Mouse (Mus musculus): ENCODE data around the gene Cenpn. TPM values are rescaled to one million over a fixed set of nuclear protein-coding genes. Genes with fewer than 3 reads are reported as not detected.

The Cenpn gene
- polyA plus RNA-seq, 1 experiment: 9.2 TPM

GRCm38 (mm10) chr8:116875798-116876450, 45.6 kb upstream of the Cenpn start:
- TF ChIP-seq TCF3 (IDR thresholded peaks at IDR 0.05; ENCODE audit: insufficient read length, low read depth): no peak
- TF ChIP-seq E2F4 (IDR thresholded peaks at IDR 0.05; ENCODE audit: insufficient read depth): no peak
- no peak for TF ChIP-seq MYOG (IDR thresholded peaks at IDR 0.05; ENCODE audit: control insufficient read depth in 1 of 3, insufficient read depth in 1 of 3, insufficient read length in 2 of 3, low read depth in 2 of 3)
- no peak for TF ChIP-seq USF1 (IDR thresholded peaks at IDR 0.05; ENCODE audit: low read depth)
- H3K36me3 ChIP-seq (ENCODE audit: control insufficient read depth, insufficient read depth): no peaks in the 10 kb centered on the region
- H3K4me2 ChIP-seq (ENCODE audit: low read depth): no peak overlapping the region
- H3ac ChIP-seq (ENCODE audit: control insufficient read depth, insufficient read length): no peak overlapping the region
- H3K4me3 ChIP-seq: no peak overlapping the region
- no peaks in the 10 kb centered on the region for H3K27me3 ChIP-seq (ENCODE audit: control insufficient read depth, insufficient read depth, insufficient read length)
- H3K79me2 ChIP-seq (ENCODE audit: control insufficient read depth, insufficient read depth): no peaks in the 10 kb centered on the region

- Histone ChIP-seq H3ac (ENCODE audit: control insufficient read depth, insufficient read length) (no peak overlapping the region), H3K27me3 (ENCODE audit: control insufficient read depth, insufficient read depth, insufficient read length) (no peaks in the 10 kb centered on the region), H3K4me2 (ENCODE audit: low read depth) (no peak overlapping the region), H3K36me3 (ENCODE audit: control insufficient read depth, insufficient read depth) (no peaks in the 10 kb centered on the region), H3K4me3 (no peak overlapping the region), H3K79me2 (ENCODE audit: control insufficient read depth, insufficient read depth) (no peaks in the 10 kb centered on the region)
- TF ChIP-seq REST (IDR thresholded peaks at IDR 0.05; ENCODE audit: insufficient read depth, insufficient read length): no peak
- TF ChIP-seq E2F4 (IDR thresholded peaks at IDR 0.05; ENCODE audit: insufficient read depth): no peak
- TF ChIP-seq TCF12 (IDR thresholded peaks at IDR 0.05; ENCODE audit: insufficient read depth, poor library complexity, severe bottlenecking): no peak
- no peak for TF ChIP-seq MAX (IDR thresholded peaks at IDR 0.05; ENCODE audit: low read depth)
- TF ChIP-seq MYOD1 (IDR thresholded peaks at IDR 0.05; ENCODE audit: control insufficient read depth in 1 of 3, insufficient read length in 2 of 3, low read depth in 2 of 3): no peak
These were observed 40.1 kb upstream of the Cenpn start for GRCm38 (mm10) chr8:116881396-116881795.

- no peaks in the 10 kb centered on the region for H3K36me3 ChIP-seq (ENCODE audit: control insufficient read depth, insufficient read depth)
- H3K79me2 ChIP-seq (ENCODE audit: control insufficient read depth, insufficient read depth): no peaks in the 10 kb centered on the region
- H3ac ChIP-seq (ENCODE audit: control insufficient read depth, insufficient read length): no peak overlapping the region
- no peak overlapping the region for H3K4me3 ChIP-seq
- H3K4me2 ChIP-seq (ENCODE audit: low read depth): no peak overlapping the region
- TF ChIP-seq POLR2A (IDR thresholded peaks at IDR 0.05; ENCODE audit: insufficient read length, low read depth): no peak
- no peak for TF ChIP-seq USF1 (IDR thresholded peaks at IDR 0.05; ENCODE audit: low read depth)
- no peak for TF ChIP-seq E2F4 (IDR thresholded peaks at IDR 0.05; ENCODE audit: insufficient read depth)
- TF ChIP-seq MYOG (IDR thresholded peaks at IDR 0.05; ENCODE audit: control insufficient read depth in 1 of 3, insufficient read depth in 1 of 3, insufficient read length in 2 of 3, low read depth in 2 of 3): no peak
- TF ChIP-seq POLR2AphosphoS2 (IDR thresholded peaks at IDR 0.05; ENCODE audit: insufficient read length, low read depth): no peak
- no peak for TF ChIP-seq TCF3 (IDR thresholded peaks at IDR 0.05; ENCODE audit: insufficient read length, low read depth)
- no peak for TF ChIP-seq SRF (IDR thresholded peaks at IDR 0.05; ENCODE audit: control insufficient read depth, insufficient read length, low read depth)
- TF ChIP-seq CEBPB (IDR thresholded peaks at IDR 0.05; ENCODE audit: insufficient read depth, poor library complexity, severe bottlenecking): no peak
- no peak for TF ChIP-seq REST (IDR thresholded peaks at IDR 0.05; ENCODE audit: insufficient read depth, insufficient read length)
- TF ChIP-seq MAX (IDR thresholded peaks at IDR 0.05; ENCODE audit: low read depth): no peak
- TF ChIP-seq TCF12 (IDR thresholded peaks at IDR 0.05; ENCODE audit: insufficient read depth, poor library complexity, severe bottlenecking): no peak
- TF ChIP-seq MYOD1 (IDR thresholded peaks at IDR 0.05; ENCODE audit: control insufficient read depth in 1 of 3, insufficient read length in 2 of 3, low read depth in 2 of 3): no peak
- no peaks in the 10 kb centered on the region for H3K27me3 ChIP-seq (ENCODE audit: control insufficient read depth, insufficient read depth, insufficient read length)
These were observed 33.7 kb upstream of the Cenpn start for GRCm38 (mm10) chr8:116887813-116888212.

GRCm38 (mm10) chr8:116891446-116891845, 30.1 kb upstream of the Cenpn start:
- TF ChIP-seq MYOD1 (IDR thresholded peaks at IDR 0.05; ENCODE audit: control insufficient read depth in 1 of 3, insufficient read length in 2 of 3, low read depth in 2 of 3) (no peak), MAX (IDR thresholded peaks at IDR 0.05; ENCODE audit: low read depth) (no peak), USF1 (IDR thresholded peaks at IDR 0.05; ENCODE audit: low read depth) (no peak), TCF12 (IDR thresholded peaks at IDR 0.05; ENCODE audit: insufficient read depth, poor library complexity, severe bottlenecking) (no peak), POLR2AphosphoS2 (IDR thresholded peaks at IDR 0.05; ENCODE audit: insufficient read length, low read depth) (no peak), POLR2A (IDR thresholded peaks at IDR 0.05; ENCODE audit: insufficient read length, low read depth) (no peak), SRF (IDR thresholded peaks at IDR 0.05; ENCODE audit: control insufficient read depth, insufficient read length, low read depth) (no peak), CEBPB (IDR thresholded peaks at IDR 0.05; ENCODE audit: insufficient read depth, poor library complexity, severe bottlenecking) (no peak), MYOG (IDR thresholded peaks at IDR 0.05; ENCODE audit: control insufficient read depth in 1 of 3, insufficient read depth in 1 of 3, insufficient read length in 2 of 3, low read depth in 2 of 3) (no peak), REST (IDR thresholded peaks at IDR 0.05; ENCODE audit: insufficient read depth, insufficient read length) (no peak), TCF3 (IDR thresholded peaks at IDR 0.05; ENCODE audit: insufficient read length, low read depth) (no peak), E2F4 (IDR thresholded peaks at IDR 0.05; ENCODE audit: insufficient read depth) (no peak)
- H3K36me3 ChIP-seq (ENCODE audit: control insufficient read depth, insufficient read depth): no peaks in the 10 kb centered on the region
- no peak overlapping the region for H3K4me2 ChIP-seq (ENCODE audit: low read depth)
- H3ac ChIP-seq (ENCODE audit: control insufficient read depth, insufficient read length): no peak overlapping the region
- no peaks in the 10 kb centered on the region for H3K27me3 ChIP-seq (ENCODE audit: control insufficient read depth, insufficient read depth, insufficient read length)
- no peaks in the 10 kb centered on the region for H3K79me2 ChIP-seq (ENCODE audit: control insufficient read depth, insufficient read depth)
- no peak overlapping the region for H3K4me3 ChIP-seq

- Histone ChIP-seq H3K36me3 (ENCODE audit: control insufficient read depth, insufficient read depth) (no peaks in the 10 kb centered on the region), H3K4me3 (no peak overlapping the region), H3K79me2 (ENCODE audit: control insufficient read depth, insufficient read depth) (no peaks in the 10 kb centered on the region), H3K27me3 (ENCODE audit: control insufficient read depth, insufficient read depth, insufficient read length) (no peaks in the 10 kb centered on the region), H3ac (ENCODE audit: control insufficient read depth, insufficient read length) (no peak overlapping the region), H3K4me2 (ENCODE audit: low read depth) (no peak overlapping the region)
- TF ChIP-seq POLR2AphosphoS2 (IDR thresholded peaks at IDR 0.05; ENCODE audit: insufficient read length, low read depth): no peak
- TF ChIP-seq USF1 (IDR thresholded peaks at IDR 0.05; ENCODE audit: low read depth): no peak
- TF ChIP-seq REST (IDR thresholded peaks at IDR 0.05; ENCODE audit: insufficient read depth, insufficient read length): no peak
- TF ChIP-seq TCF3 (IDR thresholded peaks at IDR 0.05; ENCODE audit: insufficient read length, low read depth): no peak
- no peak for TF ChIP-seq MYOG (IDR thresholded peaks at IDR 0.05; ENCODE audit: control insufficient read depth in 1 of 3, insufficient read depth in 1 of 3, insufficient read length in 2 of 3, low read depth in 2 of 3)
- no peak for TF ChIP-seq E2F4 (IDR thresholded peaks at IDR 0.05; ENCODE audit: insufficient read depth)
- TF ChIP-seq MAX (IDR thresholded peaks at IDR 0.05; ENCODE audit: low read depth): no peak
- no peak for TF ChIP-seq SRF (IDR thresholded peaks at IDR 0.05; ENCODE audit: control insufficient read depth, insufficient read length, low read depth)
- TF ChIP-seq MYOD1 (IDR thresholded peaks at IDR 0.05; ENCODE audit: control insufficient read depth in 1 of 3, insufficient read length in 2 of 3, low read depth in 2 of 3): no peak
- no peak for TF ChIP-seq CEBPB (IDR thresholded peaks at IDR 0.05; ENCODE audit: insufficient read depth, poor library complexity, severe bottlenecking)
- no peak for TF ChIP-seq TCF12 (IDR thresholded peaks at IDR 0.05; ENCODE audit: insufficient read depth, poor library complexity, severe bottlenecking)
- TF ChIP-seq POLR2A (IDR thresholded peaks at IDR 0.05; ENCODE audit: insufficient read length, low read depth): no peak
These were observed 29.4 kb upstream of the Cenpn start for GRCm38 (mm10) chr8:116892130-116892529.

Measured in myocyte (in vitro differentiated cells).